Mouse (Mus musculus): ENCODE measurements at regions not wholly inside any gene's neighbourhood (a gene's known extent, or its start where the extent isn't known, plus 50 kb on each side); places are given as distances from the start of the nearest gene placed in this dataset.

DNA sequence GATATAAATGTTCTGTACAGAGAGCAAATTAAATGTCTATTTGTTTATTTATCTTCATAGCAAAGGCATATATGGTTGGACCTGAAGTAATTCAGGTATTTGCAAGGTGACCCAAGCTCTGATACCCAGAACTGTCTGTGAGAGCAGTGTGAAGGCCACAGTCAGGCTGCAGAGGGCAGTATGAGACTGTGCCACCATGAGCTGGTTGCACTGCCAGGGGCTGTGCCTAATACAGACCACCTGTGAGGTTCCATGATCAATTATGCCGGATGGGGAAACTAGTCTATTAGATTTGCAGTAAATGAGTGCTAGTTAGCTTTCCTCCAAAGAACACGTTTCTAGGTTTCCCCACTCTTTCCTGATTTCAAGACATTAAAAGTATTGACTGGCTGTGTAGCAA, 207.5 kb downstream of the C1d start:
- in situ Hi-C loops (cut with MboI; ENCODE audit: low pct_unique_long_range_greater_than_20kb): loop anchor here (10.0 to 25.0 kb wide), 2 partner anchors 1422 to 1560 kb away; no protein-coding TSS in a partner anchor
- no peaks in the 10 kb centered on the region for H3K27me3 ChIP-seq
- CTCF ChIA-PET: interaction anchor here (2.8 kb wide), 1 partner anchor 13 kb away, joined by 6 read pairs; no protein-coding TSS in a partner anchor
- POLR2A ChIA-PET: no interaction called here
- TF ChIP-seq CTCF (IDR thresholded peaks at IDR 0.05): peak; percentile 67
- no peak for ATAC-seq
- no peak for DNase-seq (ENCODE audit: low read depth, low spot score)

DNA sequence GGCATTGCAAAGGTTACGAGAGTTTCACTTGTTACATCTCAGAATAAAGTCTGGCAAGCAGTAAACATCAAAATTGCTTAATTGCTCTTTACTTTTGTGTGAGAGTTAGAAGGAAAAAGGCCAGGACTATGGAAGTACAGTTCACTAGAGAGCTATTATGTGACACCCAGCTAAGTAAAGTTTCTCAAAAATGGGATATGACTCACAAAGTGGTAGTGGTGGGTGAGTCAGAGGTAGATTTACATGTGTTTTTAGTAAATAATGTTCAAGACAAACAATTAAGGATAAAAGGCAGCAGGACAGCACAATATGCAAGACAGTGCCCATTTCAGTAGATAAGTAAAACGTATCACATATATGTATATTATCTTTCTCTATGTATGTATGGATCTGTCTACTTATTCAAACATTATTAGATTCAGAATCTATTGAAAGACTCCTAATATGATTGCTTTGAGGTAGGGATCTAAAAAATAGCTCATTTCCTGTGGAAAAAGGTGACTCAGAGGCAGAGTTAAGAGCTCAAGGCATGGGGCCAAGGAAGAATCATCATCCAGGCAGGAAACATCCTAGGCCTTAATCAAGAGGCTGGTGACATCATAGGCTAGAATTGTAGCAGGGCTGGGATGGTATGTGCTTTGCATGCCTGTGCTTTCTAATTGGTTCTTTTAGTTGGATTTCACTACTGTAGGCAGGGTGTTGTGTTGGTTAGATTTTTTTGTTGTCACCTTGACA, 211.2 kb downstream of the C1d start:
- CTCF ChIA-PET: interaction anchor here (1.0 to 1.5 kb wide), 3 partner anchors 9 to 60 kb away, joined by 3 to 10 read pairs (median 4); no protein-coding TSS in a partner anchor
- in situ Hi-C loops (cut with MboI; ENCODE audit: low pct_unique_long_range_greater_than_20kb): loop anchor here (10.0 to 25.0 kb wide), 2 partner anchors 1419 to 1556 kb away; no protein-coding TSS in a partner anchor
- TF ChIP-seq CTCF (IDR thresholded peaks at IDR 0.05): no peak

DNA sequence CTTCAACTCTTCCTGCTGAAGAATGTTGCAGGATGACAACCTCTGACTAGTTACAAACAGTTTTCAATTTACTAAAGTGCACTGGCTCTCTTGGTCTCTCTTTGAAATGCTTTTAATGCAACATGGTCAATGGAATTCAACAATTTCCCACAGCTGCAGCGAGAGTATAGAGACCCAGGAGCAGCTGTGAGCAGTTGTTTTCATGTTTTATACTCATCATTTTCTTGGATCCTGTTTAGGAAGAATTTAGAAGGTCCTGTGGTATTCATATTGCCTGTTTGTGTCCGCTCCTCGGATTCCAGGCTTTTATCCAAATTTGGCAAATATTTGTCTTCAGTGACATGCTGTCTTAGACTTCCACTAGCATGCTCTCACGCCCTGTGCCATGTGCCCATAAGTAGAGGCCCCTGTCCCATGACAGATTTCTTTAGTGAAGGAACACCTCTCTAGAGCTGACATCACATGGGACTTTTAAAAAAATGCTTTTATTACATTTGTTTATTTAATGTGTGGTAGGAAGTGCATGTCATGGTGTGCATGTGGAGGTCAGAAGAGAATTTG, 224.1 kb downstream of the C1d start:
- no peak for TF ChIP-seq CTCF (IDR thresholded peaks at IDR 0.05)
- in situ Hi-C loops (cut with MboI; ENCODE audit: low pct_unique_long_range_greater_than_20kb): no loop called here
- no peak for DNase-seq (ENCODE audit: low read depth, low spot score)
- ChIA-PET CTCF (interaction anchor here (1.1 to 1.4 kb wide), 2 partner anchors 11 to 22 kb away, joined by 4 read pairs; no protein-coding TSS in a partner anchor), POLR2A (no interaction called here)
- no peak for ATAC-seq
- H3K27me3 ChIP-seq: no peaks in the 10 kb centered on the region

More for the DNA sequence above, 211.2 kb downstream of the C1d start:
- H3K27me3 ChIP-seq: no peaks in the 10 kb centered on the region
- DNase-seq (ENCODE audit: low read depth, low spot score) (peak; percentile 74), ATAC-seq (peak; percentile 99)
- POLR2A ChIA-PET: no interaction called here

DNA sequence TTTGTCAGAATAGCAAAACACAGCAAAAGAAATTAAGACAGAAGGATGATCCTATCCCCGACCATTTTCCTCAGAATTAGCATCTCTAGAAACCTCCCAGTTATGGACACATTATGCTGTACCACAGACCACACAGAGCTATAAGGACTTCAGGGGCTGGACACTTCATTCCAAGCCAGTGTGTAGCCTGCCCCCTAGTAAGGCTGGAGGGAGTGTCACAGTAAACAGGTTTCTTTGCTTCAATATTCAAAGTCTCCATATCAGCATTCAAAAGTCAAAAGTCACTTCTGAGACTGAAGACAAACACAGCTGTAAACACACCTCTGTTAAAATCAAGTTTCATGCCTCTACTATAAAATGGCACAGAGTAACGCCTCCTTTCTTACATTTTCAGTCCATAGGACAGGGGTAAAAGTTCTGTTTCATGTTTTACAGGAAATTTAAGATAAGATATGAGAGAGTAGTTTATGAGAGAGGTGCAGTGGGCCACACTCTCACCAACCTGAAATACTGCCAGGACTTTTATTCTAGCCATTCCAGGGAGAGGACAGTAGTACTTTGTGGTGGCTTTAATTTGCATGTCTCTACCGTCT, 226.6 kb downstream of the C1d start:
- ATAC-seq (no peak), DNase-seq (ENCODE audit: low read depth, low spot score) (no peak)
- no peaks in the 10 kb centered on the region for H3K27me3 ChIP-seq
- POLR2A ChIA-PET: interaction anchor here (0.6 kb wide), 1 partner anchor 221 kb away, joined by 8 read pairs; no protein-coding TSS in a partner anchor
- in situ Hi-C loops (cut with MboI; ENCODE audit: low pct_unique_long_range_greater_than_20kb): no loop called here
- CTCF ChIA-PET: no interaction called here
- no peak for TF ChIP-seq CTCF (IDR thresholded peaks at IDR 0.05)

DNA sequence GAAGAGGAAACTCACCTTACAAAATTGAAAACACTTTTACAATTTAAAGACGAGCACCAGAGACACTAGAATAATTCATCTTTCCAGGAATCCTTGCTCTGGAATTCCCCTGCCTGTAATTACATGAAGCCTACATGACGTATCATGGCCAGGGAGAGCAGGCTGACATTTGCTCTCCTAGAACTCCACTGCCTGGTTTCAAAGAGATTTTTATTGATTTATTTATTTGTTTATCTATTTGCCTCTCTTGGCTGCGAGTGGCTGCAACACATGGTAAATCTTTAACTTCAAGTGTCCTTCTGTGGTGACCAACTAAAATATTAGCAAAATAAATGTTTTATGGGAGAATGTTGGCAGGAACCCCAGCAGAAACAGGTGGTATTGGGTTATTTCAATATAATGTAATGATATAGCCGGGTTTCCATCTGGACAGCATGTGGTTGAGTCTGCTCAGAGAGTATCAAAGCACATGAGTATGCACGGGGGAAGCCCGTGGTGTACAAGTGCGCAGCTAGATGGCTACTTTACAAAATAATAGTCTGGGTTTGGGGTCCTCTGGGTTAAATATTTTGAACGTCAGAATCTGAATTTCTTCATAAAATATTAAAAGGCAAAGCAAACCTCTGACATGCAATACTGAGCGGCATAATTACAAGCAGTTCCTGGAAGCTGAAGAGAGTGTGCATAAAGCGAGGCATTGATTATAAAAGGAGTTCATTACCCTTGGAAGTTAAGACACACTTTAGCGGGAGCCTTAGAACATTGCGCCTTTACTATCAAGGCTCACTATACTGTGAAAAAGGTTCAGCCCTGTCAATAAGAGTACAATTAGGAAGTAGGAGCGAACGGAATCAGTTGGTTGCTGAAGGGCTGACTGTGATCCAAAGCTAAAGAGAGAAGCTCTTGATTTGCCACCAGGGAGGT, 244.0 kb downstream of the C1d start:
- ATAC-seq: no peak
- no peak for DNase-seq (ENCODE audit: low read depth, low spot score)
- ChIA-PET POLR2A (interaction anchor here (0.5 kb wide), 1 partner anchor 21 kb away, joined by 3 read pairs; no protein-coding TSS in a partner anchor), CTCF (no interaction called here)
- no peaks in the 10 kb centered on the region for H3K27me3 ChIP-seq
- in situ Hi-C loops (cut with MboI; ENCODE audit: low pct_unique_long_range_greater_than_20kb): no loop called here
- TF ChIP-seq CTCF (IDR thresholded peaks at IDR 0.05): no peak

DNA sequence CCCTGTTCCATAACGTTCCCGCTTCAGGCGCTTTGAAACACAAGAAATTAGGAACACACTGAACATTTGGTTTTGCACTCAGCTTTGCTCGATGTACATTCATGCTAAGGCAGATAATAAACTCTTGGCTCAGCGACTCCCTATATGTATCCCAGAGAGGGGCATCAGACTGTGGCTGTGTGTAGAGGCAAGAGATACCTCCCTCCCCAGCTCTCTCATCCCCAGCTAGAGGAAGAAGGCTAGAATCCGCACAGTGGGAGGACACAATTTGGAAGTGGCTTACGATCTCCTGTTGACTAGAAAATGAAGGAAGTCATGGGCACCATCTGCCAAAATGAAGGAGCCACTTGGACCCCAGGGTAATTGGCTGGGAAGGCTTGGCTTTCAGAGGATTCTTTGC, 244.7 kb downstream of the C1d start:
- no peak for ATAC-seq
- in situ Hi-C loops (cut with MboI; ENCODE audit: low pct_unique_long_range_greater_than_20kb): no loop called here
- H3K27me3 ChIP-seq: no peaks in the 10 kb centered on the region
- CTCF ChIA-PET: no interaction called here
- POLR2A ChIA-PET: interaction anchor here (0.5 kb wide), 1 partner anchor 21 kb away, joined by 3 read pairs; no protein-coding TSS in a partner anchor
- no peak for DNase-seq (ENCODE audit: low read depth, low spot score)
- no peak for TF ChIP-seq CTCF (IDR thresholded peaks at IDR 0.05)

DNA sequence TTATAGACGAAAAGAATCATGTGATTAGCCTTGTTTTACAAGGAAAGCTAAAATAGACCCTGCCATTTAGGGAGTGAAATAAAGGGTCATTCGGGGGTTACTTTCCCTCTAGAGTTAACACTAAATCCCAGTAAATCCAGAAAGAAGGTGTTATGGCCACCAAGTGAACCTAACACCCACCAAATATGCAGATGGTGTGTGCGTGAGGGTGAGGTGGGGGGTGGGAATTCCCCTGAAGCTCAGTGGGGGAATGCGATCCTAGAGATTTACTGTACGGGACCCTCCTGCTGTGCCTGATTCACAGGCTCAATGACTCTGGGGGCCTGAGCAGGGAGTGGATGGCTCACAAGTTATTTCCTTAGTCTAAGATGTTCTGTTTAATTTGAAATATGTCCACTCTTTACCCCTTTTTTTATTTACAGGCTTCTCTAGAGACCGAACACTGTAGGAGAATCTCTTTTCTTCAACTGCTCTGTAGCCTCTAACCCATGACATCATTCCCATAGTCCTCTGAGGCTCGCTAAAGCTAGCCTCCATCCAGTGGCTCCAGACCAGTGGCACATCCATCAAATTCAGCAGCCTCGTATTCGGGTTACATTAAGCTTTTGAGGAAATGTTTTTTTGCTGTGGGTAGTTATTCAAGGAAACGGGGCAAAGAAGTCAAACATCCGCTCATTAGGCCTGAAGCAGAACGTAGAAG, 265.0 kb downstream of the C1d start:
- no peak for DNase-seq (ENCODE audit: low read depth, low spot score)
- no peak for TF ChIP-seq CTCF (IDR thresholded peaks at IDR 0.05)
- POLR2A ChIA-PET: no interaction called here
- H3K27me3 ChIP-seq: peaks cover 4% of the 10 kb centered on the region
- in situ Hi-C loops (cut with MboI; ENCODE audit: low pct_unique_long_range_greater_than_20kb): no loop called here
- CTCF ChIA-PET: no interaction called here
- no peak for ATAC-seq

DNA sequence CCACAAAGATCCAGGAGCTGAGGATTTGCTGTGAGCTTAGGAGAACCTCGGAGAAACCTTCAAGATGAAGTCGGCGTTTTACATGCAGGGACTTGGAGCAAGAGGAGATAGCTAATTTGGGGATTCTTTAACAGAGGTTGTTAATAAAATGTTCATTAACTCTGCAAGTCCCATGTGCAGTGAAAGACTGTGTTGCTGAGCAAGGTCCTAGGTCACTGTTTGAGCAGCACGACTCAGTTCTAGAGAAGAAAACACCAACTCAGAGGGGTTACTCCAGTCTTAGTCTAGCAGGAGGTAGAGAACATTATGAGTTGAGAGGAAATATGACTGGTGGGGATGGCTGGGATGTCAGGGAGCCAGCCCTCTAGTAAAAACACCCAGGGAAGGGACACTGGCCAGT, 265.9 kb downstream of the C1d start:
- CTCF ChIA-PET: no interaction called here
- in situ Hi-C loops (cut with MboI; ENCODE audit: low pct_unique_long_range_greater_than_20kb): no loop called here
- POLR2A ChIA-PET: no interaction called here
- no peak for TF ChIP-seq CTCF (IDR thresholded peaks at IDR 0.05)
- ATAC-seq (no peak), DNase-seq (ENCODE audit: low read depth, low spot score) (no peak)
- H3K27me3 ChIP-seq: peaks cover 4% of the 10 kb centered on the region

DNA sequence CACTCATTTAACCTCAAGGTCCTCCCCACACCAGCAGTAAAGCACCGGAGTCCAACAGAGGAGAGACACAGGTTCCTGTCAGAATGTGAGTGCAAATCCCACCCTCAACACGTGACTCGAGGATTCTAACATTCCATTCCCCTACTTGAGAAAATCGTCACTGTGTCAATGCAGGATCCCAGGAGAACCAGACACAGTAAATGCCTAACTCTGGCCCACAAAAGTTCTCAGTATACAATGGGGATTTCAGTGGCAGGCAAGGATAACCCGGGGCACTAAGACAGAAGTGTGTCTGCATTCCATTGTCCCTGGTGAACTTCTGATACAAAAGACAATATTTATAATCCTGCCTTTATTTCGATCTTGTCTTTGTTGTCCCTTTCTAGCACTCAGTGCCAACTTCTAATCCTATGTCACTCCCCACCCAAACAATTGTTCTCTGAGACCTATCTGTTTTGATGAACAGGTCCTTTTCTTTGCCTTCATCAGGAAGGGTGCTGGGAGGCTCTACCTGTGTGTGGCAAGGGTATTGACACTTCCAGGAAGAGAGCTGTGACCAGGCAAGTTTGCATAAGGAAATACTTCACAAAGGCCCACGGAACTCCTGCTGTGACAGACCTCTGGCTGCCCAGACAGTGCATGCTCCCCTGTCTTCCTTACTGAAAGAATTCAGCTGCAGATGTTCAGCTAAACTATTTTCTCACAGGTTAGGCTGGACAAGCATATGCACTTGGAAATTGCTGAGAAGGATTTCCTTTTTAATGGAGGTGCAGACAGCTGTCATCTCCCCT, 267.8 kb downstream of the C1d start:
- in situ Hi-C loops (cut with MboI; ENCODE audit: low pct_unique_long_range_greater_than_20kb): no loop called here
- ATAC-seq (no peak), DNase-seq (ENCODE audit: low read depth, low spot score) (no peak)
- POLR2A ChIA-PET: no interaction called here
- CTCF ChIA-PET: no interaction called here
- peaks cover 4% of the 10 kb centered on the region for H3K27me3 ChIP-seq
- no peak for TF ChIP-seq CTCF (IDR thresholded peaks at IDR 0.05)

Data from Patski (cell line).